Mouse (Mus musculus) lung, embryonic 14.5 days (tissue): ENCODE data around the gene Hist2h3c1. TPM values are rescaled to one million over a fixed set of nuclear protein-coding genes. Genes with fewer than 3 reads are reported as not detected.

Source experiments
- ATAC-seq: fragments of 200-750 bp; cut with Nextera tagmentation; 2 replicates; pipeline ENCODE4 v1.8.0; 2017; ENCODE audit warnings: mild to moderate bottlenecking, moderate TSS enrichment, moderate library complexity; ENCODE audit not compliant: insufficient read depth
- DNase-seq: peaks from one replicate; pipeline ENCODE4 v3.0.0-alpha.2; 2015
- H3K27ac ChIP-seq: fragments of 300-500 bp; sonication (generic); 2 replicates; pipeline ENCODE4 v1.5.1; 2014; ENCODE audit warnings: low read depth, mild to moderate bottlenecking, moderate library complexity
- H3K27me3 ChIP-seq: fragments of 300-500 bp; sonication (generic); 2 replicates; pipeline ENCODE4 v1.6.1; 2014; ENCODE audit warnings: low read length, control low read depth; ENCODE audit not compliant: insufficient read depth
- H3K36me3 ChIP-seq: fragments of 300-500 bp; sonication (generic); 2 replicates; pipeline ENCODE4 v1.6.1; 2014; ENCODE audit warnings: control low read depth; ENCODE audit not compliant: insufficient read depth
- H3K4me1 ChIP-seq: fragments of 300-500 bp; sonication (generic); 2 replicates; pipeline ENCODE4 v1.6.1; 2014; ENCODE audit warnings: antibody characterized with exemption, control low read depth; ENCODE audit not compliant: insufficient read depth
- H3K4me2 ChIP-seq: fragments of 300-500 bp; sonication (generic); 2 replicates; pipeline ENCODE4 v1.6.1; 2014; ENCODE audit warnings: mild to moderate bottlenecking
- H3K4me3 ChIP-seq: fragments of 300-500 bp; sonication (generic); 2 replicates; pipeline ENCODE4 v1.5.1; 2014; ENCODE audit warnings: low read depth, low read length
- H3K9ac ChIP-seq: fragments of 300-500 bp; sonication (generic); 2 replicates; pipeline ENCODE4 v1.6.1; 2014
- H3K9me3 ChIP-seq: fragments of 300-500 bp; sonication (generic); 2 replicates; pipeline ENCODE4 v1.6.1; 2016; ENCODE audit warnings: low read depth, low read length, control low read depth
- CTCF ChIP-seq: IDR thresholded peaks from 2 replicates; pipeline ENCODE4 v1.5.1; 2016; ENCODE audit warnings: antibody characterized with exemption, low read depth
- WGBS: fragments of 180-500 bp; shearing (Covaris S2); extraction: QIAGEN DNeasy Blood & Tissue Kit; methylation state at CpG from one replicate; pipeline ENCODE4 v1.1.7; 2014; 5-methylcytosine and 5-hydroxymethylcytosine counted together
- polyA plus RNA-seq: library from polyadenylated mRNA; unstranded; fragments of >200 nt; fragmentation: Nextera tagmentation; extraction: Ambion mirVana; gene quantifications from 2 replicates; pipeline ENCODE4 v1.2.1, GENCODE M21; 2014

The Hist2h3c1 gene
- polyA plus RNA-seq, 1 experiment from 2014 or later, result 0.30 TPM

DNA sequence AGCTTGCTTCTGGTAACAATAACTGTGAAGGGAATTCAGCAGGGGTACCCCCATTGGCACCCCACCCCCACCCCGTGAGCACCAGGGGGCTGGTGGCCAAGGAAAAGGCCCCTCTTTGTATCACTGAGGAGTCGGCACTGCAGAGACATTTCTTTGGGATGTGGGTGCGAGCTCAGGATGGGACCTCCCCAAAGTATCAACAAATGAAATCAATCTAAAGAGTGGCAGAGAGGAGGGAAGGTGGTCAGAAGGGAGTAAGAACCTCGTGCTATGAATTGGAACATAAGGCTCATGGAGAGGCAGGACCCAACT, 2.5 kb downstream of the Hist2h3c1 start:
- H3K27me3 ChIP-seq, result peaks cover 3% of the 10 kb centered on the region; the same call in 1 of the 2 replicates
- H3K4me2 ChIP-seq, result peak overlapping the region; percentile 70
- H3K27ac ChIP-seq, result no peak overlapping the region
- ATAC-seq (no peak), DNase-seq (no peak)
- peaks cover 5% of the 10 kb centered on the region for H3K4me1 ChIP-seq
- H3K9me3 ChIP-seq, result no peaks in the 10 kb centered on the region
- H3K4me3 ChIP-seq, result peak overlapping the region; percentile 52
- 36% methylated on average over 4 of the region's 4 CpGs for WGBS
- no peaks in the 10 kb centered on the region for H3K36me3 ChIP-seq
- TF ChIP-seq CTCF, result no peak
- H3K9ac ChIP-seq, result 0 out of 2 replicates have a peak overlapping the region, but pooled peaks have one; percentile 62

DNA sequence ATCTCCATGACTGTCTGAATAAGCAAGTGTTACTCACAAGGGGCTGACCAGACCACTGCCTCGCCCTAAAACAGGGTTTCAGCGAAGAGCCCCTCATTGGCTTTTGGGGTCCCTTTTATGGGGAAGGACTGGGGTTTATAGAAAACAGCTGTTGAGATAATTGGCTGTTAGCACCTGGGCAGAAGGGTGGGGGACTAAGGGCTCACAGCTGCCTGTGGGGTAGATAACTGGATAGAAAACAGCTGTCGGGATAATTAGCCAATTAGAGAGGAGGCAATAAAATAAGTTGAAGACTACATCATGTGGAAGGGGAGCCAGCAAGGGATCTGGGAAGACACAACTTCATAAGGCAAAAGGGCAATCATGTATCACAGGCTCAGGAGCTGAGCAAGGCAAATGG, 4.4 kb downstream of the Hist2h3c1 start:
- H3K27ac ChIP-seq, result no peak overlapping the region
- DNase-seq (no peak), ATAC-seq (no peak)
- WGBS, result 63% methylated on average over 3 of the region's 3 CpGs
- peaks cover 3% of the 10 kb centered on the region; the same call in 1 of the 2 replicates for H3K27me3 ChIP-seq
- H3K9me3 ChIP-seq, result no peaks in the 10 kb centered on the region
- H3K4me3 ChIP-seq, result no peak overlapping the region
- no peaks in the 10 kb centered on the region for H3K4me1 ChIP-seq
- no peaks in the 10 kb centered on the region for H3K36me3 ChIP-seq
- H3K4me2 ChIP-seq, result no peak overlapping the region
- no peak overlapping the region for H3K9ac ChIP-seq
- no peak for TF ChIP-seq CTCF

DNA sequence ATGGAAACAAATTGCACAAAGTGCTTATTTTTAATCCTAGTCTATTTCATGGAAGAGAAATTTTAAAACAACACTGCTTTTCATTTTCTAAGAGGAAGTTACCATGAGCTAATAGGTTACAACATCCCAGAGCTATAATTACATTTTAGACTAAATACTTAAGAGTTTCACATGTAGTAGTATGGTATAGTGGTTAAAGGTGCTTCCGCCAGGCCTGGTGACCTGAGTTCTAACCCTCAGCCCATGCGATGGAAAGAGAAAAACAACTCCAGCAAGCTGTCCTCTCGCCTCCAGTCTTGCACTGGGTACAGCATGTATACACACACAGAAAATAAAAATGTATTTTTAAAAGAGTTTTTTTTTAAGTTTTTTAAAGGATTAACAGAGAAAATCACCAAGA, 5.3 kb downstream of the Hist2h3c1 start:
- no peak overlapping the region for H3K27ac ChIP-seq
- DNase-seq (no peak), ATAC-seq (no peak)
- H3K9ac ChIP-seq, result no peak overlapping the region
- H3K36me3 ChIP-seq, result no peaks in the 10 kb centered on the region
- H3K4me1 ChIP-seq, result no peaks in the 10 kb centered on the region
- peaks cover 3% of the 10 kb centered on the region; the same call in 1 of the 2 replicates for H3K27me3 ChIP-seq
- no peaks in the 10 kb centered on the region for H3K9me3 ChIP-seq
- H3K4me2 ChIP-seq, result no peak overlapping the region
- no peak overlapping the region for H3K4me3 ChIP-seq
- TF ChIP-seq CTCF, result no peak
- WGBS, result 84% methylated on average over 3 of the region's 3 CpGs

DNA sequence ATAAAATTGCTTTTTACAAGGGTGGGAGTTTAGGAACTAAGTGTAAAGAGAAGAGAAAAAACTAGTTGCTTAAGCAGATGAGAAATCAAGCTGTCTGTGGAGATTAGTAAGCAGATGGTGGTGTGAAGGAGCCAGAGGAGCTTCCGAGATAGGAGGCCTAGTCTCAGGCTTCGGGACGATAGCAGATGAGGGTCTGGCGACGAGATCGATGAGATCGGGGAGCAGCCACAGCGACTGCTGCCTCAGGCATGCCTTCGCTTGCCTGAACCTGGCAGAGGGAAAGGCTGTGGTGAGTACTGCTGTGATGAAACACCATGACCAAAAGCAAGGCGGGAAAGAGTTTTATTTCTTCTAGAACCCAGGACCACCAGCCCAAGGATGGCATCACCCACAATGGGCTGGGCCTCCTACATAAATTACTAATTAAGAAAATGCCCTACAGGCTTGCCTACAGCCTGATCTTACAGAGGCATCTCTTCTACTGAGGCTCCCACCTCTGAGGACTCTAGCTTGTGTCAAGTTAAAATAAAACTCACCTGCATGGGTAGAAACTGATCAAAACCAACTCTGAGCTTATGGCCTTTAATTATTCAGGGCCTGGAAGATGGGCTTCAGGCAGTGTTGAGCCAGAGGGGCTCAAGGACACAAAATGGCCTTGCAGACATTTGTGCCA, 8.3 kb downstream of the Hist2h3c1 start:
- H3K4me1 ChIP-seq, result no peaks in the 10 kb centered on the region

DNA sequence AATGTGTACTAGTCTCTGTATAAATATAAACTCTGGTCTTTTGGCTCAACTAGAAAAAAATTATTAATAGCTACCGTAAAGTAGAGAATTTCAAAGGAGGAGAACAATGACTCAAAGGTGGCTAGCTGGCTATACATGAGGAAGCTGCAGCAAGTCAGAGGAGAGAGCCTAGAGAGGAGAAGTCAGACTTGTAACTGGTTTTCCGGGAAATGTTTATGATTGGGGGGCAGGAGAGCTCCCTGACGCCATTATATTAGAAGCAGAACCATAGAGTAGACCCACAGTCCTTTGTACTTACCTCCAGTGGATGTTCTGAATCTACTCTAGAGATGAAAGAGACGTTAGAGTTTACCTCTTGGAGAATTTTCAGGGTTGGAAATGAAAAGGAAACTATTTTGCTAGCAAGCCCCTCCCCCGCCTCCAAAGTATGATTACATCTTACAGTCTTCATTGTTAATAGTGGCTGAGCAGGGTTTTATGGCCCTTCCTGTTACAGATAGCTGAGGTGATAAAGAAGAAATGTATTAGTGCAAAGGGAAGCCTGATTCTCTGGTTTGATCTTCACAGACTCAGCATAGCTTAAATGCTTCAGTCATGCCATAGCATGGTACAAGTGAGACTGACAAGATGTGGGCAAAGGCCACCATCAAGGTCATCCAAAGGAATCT, 9.6 kb downstream of the Hist2h3c1 start:
- Histone ChIP-seq H3K4me3 (no peak overlapping the region), H3K4me1 (no peaks in the 10 kb centered on the region), H3K9me3 (no peaks in the 10 kb centered on the region), H3K36me3 (no peaks in the 10 kb centered on the region), H3K27ac (peak overlapping the region; percentile 33; the same call in 1 of the 2 replicates), H3K4me2 (0 out of 2 replicates have a peak overlapping the region, but pooled peaks have one; percentile 6), H3K27me3 (peaks cover 3% of the 10 kb centered on the region; the same call in 1 of the 2 replicates), H3K9ac (no peak overlapping the region)
- 56% methylated on average over 5 of the region's 5 CpGs for WGBS
- no peak for DNase-seq
- TF ChIP-seq CTCF, result no peak
- no peak for ATAC-seq

More for the DNA sequence above, 8.3 kb downstream of the Hist2h3c1 start:
- DNase-seq (peak; percentile 55), ATAC-seq (peak; percentile 67)
- Histone ChIP-seq H3K4me3 (no peak overlapping the region), H3K27ac (no peak overlapping the region), H3K36me3 (no peaks in the 10 kb centered on the region), H3K9me3 (no peaks in the 10 kb centered on the region), H3K27me3 (peaks cover 3% of the 10 kb centered on the region; the same call in 1 of the 2 replicates), H3K4me2 (peak overlapping the region; percentile 20; the same call in 1 of the 2 replicates), H3K9ac (no peak overlapping the region)
- WGBS, result 35% methylated on average over 10 of the region's 10 CpGs
- TF ChIP-seq CTCF, result no peak

DNA sequence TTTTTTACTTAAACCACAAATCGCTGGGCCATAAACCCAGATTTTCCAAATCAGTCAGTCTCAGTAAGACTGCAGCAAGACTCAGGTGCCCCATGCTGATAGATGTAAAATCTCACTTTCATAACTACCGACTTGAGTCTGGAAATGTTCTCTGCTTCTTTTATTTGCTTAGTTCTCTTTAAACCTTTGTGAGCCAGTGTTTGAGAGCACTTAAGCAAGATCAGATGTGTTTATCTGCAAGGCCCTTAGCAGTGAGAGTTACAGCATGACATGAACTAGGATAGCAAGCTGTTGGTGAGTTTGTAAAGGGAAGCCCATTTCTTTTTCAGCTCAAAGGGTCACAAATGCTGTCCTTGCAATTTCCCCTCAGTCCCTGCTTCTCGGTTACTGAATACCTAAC, 10.7 kb downstream of the Hist2h3c1 start:
- no peak for TF ChIP-seq CTCF
- peaks cover 3% of the 10 kb centered on the region; the same call in 1 of the 2 replicates for H3K4me1 ChIP-seq
- H3K4me2 ChIP-seq, result no peak overlapping the region
- H3K36me3 ChIP-seq, result no peaks in the 10 kb centered on the region
- 54% methylated on average over 3 of the region's 3 CpGs for WGBS
- no peak overlapping the region for H3K9ac ChIP-seq
- H3K9me3 ChIP-seq, result no peaks in the 10 kb centered on the region
- no peak overlapping the region for H3K27ac ChIP-seq
- no peak overlapping the region for H3K4me3 ChIP-seq
- ATAC-seq (no peak), DNase-seq (peak; percentile 11)
- H3K27me3 ChIP-seq, result peaks cover 3% of the 10 kb centered on the region; the same call in 1 of the 2 replicates

DNA sequence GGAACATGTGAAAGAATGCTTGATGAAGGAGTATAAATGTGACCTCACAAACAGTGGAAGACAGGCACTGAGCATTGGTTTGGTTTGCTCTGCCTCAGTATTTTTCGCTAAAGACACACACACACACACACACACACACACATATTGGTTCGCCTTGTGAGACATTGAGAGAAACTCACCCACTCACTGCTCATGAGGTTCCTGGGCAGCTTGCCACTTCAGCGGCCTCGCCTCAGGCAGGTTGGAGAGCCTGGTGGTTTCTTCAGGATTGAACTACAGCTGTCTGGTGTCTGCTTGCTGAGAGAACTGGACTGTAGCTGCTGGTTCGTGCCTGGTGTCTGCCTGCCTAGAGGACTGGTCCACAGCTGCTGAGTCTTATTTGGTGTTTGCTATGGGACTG, 13.7 kb downstream of the Hist2h3c1 start:
- no peak overlapping the region for H3K9ac ChIP-seq
- no peak for DNase-seq
- no peaks in the 10 kb centered on the region for H3K36me3 ChIP-seq
- 87% methylated on average over 5 of the region's 5 CpGs for WGBS
- no peak for TF ChIP-seq CTCF
- no peaks in the 10 kb centered on the region for H3K27me3 ChIP-seq
- no peak overlapping the region for H3K27ac ChIP-seq
- H3K4me1 ChIP-seq, result peaks cover 3% of the 10 kb centered on the region; the same call in 1 of the 2 replicates
- no peaks in the 10 kb centered on the region for H3K9me3 ChIP-seq
- H3K4me3 ChIP-seq, result no peak overlapping the region
- no peak overlapping the region for H3K4me2 ChIP-seq
- no peak for ATAC-seq
